Mouse (Mus musculus): Measurements from ENCODE around the gene Car14. TPM values are rescaled to one million over a fixed set of nuclear protein-coding genes. Genes with fewer than 3 reads are reported as not detected.
A peak's percentile ranks its signal among the peaks of the same experiment; 100 is the strongest.
"Not testable (repeated sequence)": the region's sequence is repeated elsewhere in the genome, so short reads cannot be mapped to it uniquely, and the experiment has no call there.

The Car14 gene
- polyA plus RNA-seq, 1 experiment from 2014 or later = 10.6 TPM

- 90% methylated on average over 7 of the region's 7 CpGs for WGBS
- Histone ChIP-seq H3K9ac (no peak overlapping the region), H3K4me3 (no peak overlapping the region), H3K27me3 (replicated peaks) (no peaks in the 10 kb centered on the region), H3K4me2 (no peak overlapping the region), H3K36me3 (replicated peaks) (peaks cover 16% of the 10 kb centered on the region), H3K9me3 (no peaks in the 10 kb centered on the region), H3K4me1 (peaks cover 12% of the 10 kb centered on the region), H3K27ac (no peak overlapping the region)
- ATAC-seq (replicated peaks) = no peak
Measured at GRCm38 (mm10) chr3:95933111-95933750, 28.7 kb upstream of the Car14 start.

GRCm38 (mm10) chr3:95932566-95932965 lies 28.1 kb upstream of the Car14 start:
- Histone ChIP-seq H3K4me2 (no peak overlapping the region), H3K36me3 (replicated peaks) (peaks cover 10% of the 10 kb centered on the region; the same call in 1 of the 2 replicates), H3K4me1 (peaks cover 12% of the 10 kb centered on the region), H3K9me3 (no peaks in the 10 kb centered on the region), H3K9ac (no peak overlapping the region), H3K27ac (no peak overlapping the region), H3K27me3 (replicated peaks) (no peaks in the 10 kb centered on the region), H3K4me3 (no peak overlapping the region)
- WGBS = 92% methylated on average over 7 of the region's 7 CpGs
- ATAC-seq (replicated peaks) = no peak

GRCm38 (mm10) chr3:95932157-95932556 lies 27.7 kb upstream of the Car14 start:
- ATAC-seq (replicated peaks) = no peak
- Histone ChIP-seq H3K36me3 (replicated peaks) (peaks cover 8% of the 10 kb centered on the region; the same call in 1 of the 2 replicates), H3K9ac (no peak overlapping the region), H3K4me1 (peaks cover 12% of the 10 kb centered on the region), H3K9me3 (no peaks in the 10 kb centered on the region), H3K27me3 (replicated peaks) (no peaks in the 10 kb centered on the region), H3K4me2 (no peak overlapping the region), H3K27ac (no peak overlapping the region), H3K4me3 (no peak overlapping the region)
- 53% methylated on average over 1 of the region's 1 CpGs for WGBS

- Histone ChIP-seq H3K4me3 (no peak overlapping the region), H3K9ac (no peak overlapping the region), H3K4me1 (peaks cover 12% of the 10 kb centered on the region), H3K4me2 (no peak overlapping the region), H3K27me3 (replicated peaks) (no peaks in the 10 kb centered on the region), H3K9me3 (no peaks in the 10 kb centered on the region), H3K36me3 (replicated peaks) (0 out of 2 replicates have a peak, but pooled peaks cover 5% of the 10 kb centered on the region), H3K27ac (no peak overlapping the region)
- WGBS = 89% methylated on average over 1 of the region's 1 CpGs
- ATAC-seq (replicated peaks) = no peak
Measured at GRCm38 (mm10) chr3:95931471-95931870, 27.0 kb upstream of the Car14 start.

- Histone ChIP-seq H3K36me3 (replicated peaks) (0 out of 2 replicates have a peak, but pooled peaks cover 5% of the 10 kb centered on the region), H3K9ac (peak overlapping the region; percentile 52), H3K4me1 (peaks cover 12% of the 10 kb centered on the region), H3K27ac (peak overlapping the region; percentile 78), H3K27me3 (replicated peaks) (no peaks in the 10 kb centered on the region), H3K4me3 (peak overlapping the region; percentile 77), H3K9me3 (no peaks in the 10 kb centered on the region), H3K4me2 (peak overlapping the region; percentile 55)
- 3% methylated on average over 5 of the region's 5 CpGs for WGBS
- ATAC-seq (replicated peaks) = no peak
Measured at GRCm38 (mm10) chr3:95930471-95930789, 25.9 kb upstream of the Car14 start.

GRCm38 (mm10) chr3:95929581-95930470 lies 25.3 kb upstream of the Car14 start:
- H3K4me2 ChIP-seq = peak overlapping the region; percentile 55
- peak overlapping the region; percentile 77 for H3K4me3 ChIP-seq
- peak overlapping the region; percentile 78 for H3K27ac ChIP-seq
- H3K9ac ChIP-seq = peak overlapping the region; percentile 52
- peaks cover 12% of the 10 kb centered on the region for H3K4me1 ChIP-seq
- H3K9me3 ChIP-seq = no peaks in the 10 kb centered on the region
- peak; percentile 59 for ATAC-seq (replicated peaks)
- WGBS = under 1% methylated on average over 105 of the region's 105 CpGs
- no peaks in the 10 kb centered on the region for H3K27me3 ChIP-seq (replicated peaks)
- no peaks in the 10 kb centered on the region for H3K36me3 ChIP-seq (replicated peaks)

GRCm38 (mm10) chr3:95928658-95929503 lies 24.4 kb upstream of the Car14 start, which contains the start of gene Anp32e:
TSS of gene Anp32e (plus strand) at chr3:95929246.
- peak; percentile 100 for ATAC-seq (replicated peaks)
- Histone ChIP-seq H3K9ac (peak within 1 kb of the TSS; percentile 52), H3K36me3 (replicated peaks) (no peaks in the 10 kb centered on the region), H3K4me1 (peaks cover 12% of the 10 kb centered on the region), H3K4me2 (peak within 1 kb of the TSS; percentile 55), H3K9me3 (no peaks in the 10 kb centered on the region), H3K27ac (peak within 1 kb of the TSS; percentile 78), H3K27me3 (replicated peaks) (no peaks in the 10 kb centered on the region), H3K4me3 (peak within 1 kb of the TSS; percentile 77)
- under 1% methylated on average over 49 of the region's 49 CpGs for WGBS

GRCm38 (mm10) chr3:95928261-95928657 lies 23.8 kb upstream of the Car14 start:
- peak overlapping the region; percentile 20; the same call in 1 of the 2 replicates for H3K9ac ChIP-seq
- H3K4me2 ChIP-seq = peak overlapping the region; percentile 55
- peak overlapping the region; percentile 77 for H3K4me3 ChIP-seq
- peaks cover 12% of the 10 kb centered on the region for H3K4me1 ChIP-seq
- no peaks in the 10 kb centered on the region for H3K36me3 ChIP-seq (replicated peaks)
- no peaks in the 10 kb centered on the region for H3K27me3 ChIP-seq (replicated peaks)
- 72% methylated on average over 6 of the region's 6 CpGs for WGBS
- no peaks in the 10 kb centered on the region for H3K9me3 ChIP-seq
- H3K27ac ChIP-seq = peak overlapping the region; percentile 62
- ATAC-seq (replicated peaks) = no peak

GRCm38 (mm10) chr3:95925087-95925486 lies 20.6 kb upstream of the Car14 start:
- WGBS = 86% methylated on average over 5 of the region's 5 CpGs
- no peak overlapping the region for H3K27ac ChIP-seq

GRCm38 (mm10) chr3:95924185-95924584 lies 19.7 kb upstream of the Car14 start:
- WGBS = 81% methylated on average over 4 of the region's 4 CpGs
- Histone ChIP-seq H3K4me2 (no peak overlapping the region), H3K4me3 (no peak overlapping the region), H3K9ac (no peak overlapping the region), H3K9me3 (no peaks in the 10 kb centered on the region), H3K27me3 (replicated peaks) (no peaks in the 10 kb centered on the region), H3K27ac (no peak overlapping the region), H3K36me3 (replicated peaks) (no peaks in the 10 kb centered on the region), H3K4me1 (peaks cover 4% of the 10 kb centered on the region; the same call in 1 of the 2 replicates)
- no peak for ATAC-seq (replicated peaks)

More at GRCm38 (mm10) chr3:95925087-95925486, 20.6 kb upstream of the Car14 start:
- no peak overlapping the region for H3K4me3 ChIP-seq
- no peaks in the 10 kb centered on the region for H3K27me3 ChIP-seq (replicated peaks)
- no peak for ATAC-seq (replicated peaks)
- no peak overlapping the region for H3K9ac ChIP-seq
- no peaks in the 10 kb centered on the region for H3K9me3 ChIP-seq
- no peaks in the 10 kb centered on the region for H3K36me3 ChIP-seq (replicated peaks)
- H3K4me2 ChIP-seq = no peak overlapping the region
- H3K4me1 ChIP-seq = peaks cover 4% of the 10 kb centered on the region; the same call in 1 of the 2 replicates

GRCm38 (mm10) chr3:95923429-95923828 lies 18.9 kb upstream of the Car14 start:
- WGBS = 89% methylated on average over 7 of the region's 7 CpGs
- not testable (repeated sequence) for H3K4me3 ChIP-seq

GRCm38 (mm10) chr3:95920532-95920931 lies 16.0 kb upstream of the Car14 start:
- not testable (repeated sequence) for H3K27ac ChIP-seq; H3K27me3 ChIP-seq (replicated peaks); H3K4me2 ChIP-seq; H3K4me1 ChIP-seq; H3K9me3 ChIP-seq; H3K36me3 ChIP-seq (replicated peaks); ATAC-seq (replicated peaks); H3K4me3 ChIP-seq; H3K9ac ChIP-seq
- WGBS = 54% methylated on average over 2 of the region's 2 CpGs

More at GRCm38 (mm10) chr3:95923429-95923828, 18.9 kb upstream of the Car14 start:
- not testable (repeated sequence) for ATAC-seq (replicated peaks); H3K9ac ChIP-seq; H3K36me3 ChIP-seq (replicated peaks); H3K27ac ChIP-seq; H3K4me2 ChIP-seq; H3K27me3 ChIP-seq (replicated peaks); H3K9me3 ChIP-seq; H3K4me1 ChIP-seq
